Mouse (Mus musculus): ENCODE results near the gene Ctbp2.

The Ctbp2 gene

GRCm38 (mm10) chr7:133088411-133088810 lies 35.7 kb downstream of the Ctbp2 start:
- no peak for DNase-seq (ENCODE audit: low read depth, low spot score)

GRCm38 (mm10) chr7:133085408-133085807 lies 38.7 kb downstream of the Ctbp2 start:
- DNase-seq (ENCODE audit: low read depth, low spot score) = no peak

DNA sequence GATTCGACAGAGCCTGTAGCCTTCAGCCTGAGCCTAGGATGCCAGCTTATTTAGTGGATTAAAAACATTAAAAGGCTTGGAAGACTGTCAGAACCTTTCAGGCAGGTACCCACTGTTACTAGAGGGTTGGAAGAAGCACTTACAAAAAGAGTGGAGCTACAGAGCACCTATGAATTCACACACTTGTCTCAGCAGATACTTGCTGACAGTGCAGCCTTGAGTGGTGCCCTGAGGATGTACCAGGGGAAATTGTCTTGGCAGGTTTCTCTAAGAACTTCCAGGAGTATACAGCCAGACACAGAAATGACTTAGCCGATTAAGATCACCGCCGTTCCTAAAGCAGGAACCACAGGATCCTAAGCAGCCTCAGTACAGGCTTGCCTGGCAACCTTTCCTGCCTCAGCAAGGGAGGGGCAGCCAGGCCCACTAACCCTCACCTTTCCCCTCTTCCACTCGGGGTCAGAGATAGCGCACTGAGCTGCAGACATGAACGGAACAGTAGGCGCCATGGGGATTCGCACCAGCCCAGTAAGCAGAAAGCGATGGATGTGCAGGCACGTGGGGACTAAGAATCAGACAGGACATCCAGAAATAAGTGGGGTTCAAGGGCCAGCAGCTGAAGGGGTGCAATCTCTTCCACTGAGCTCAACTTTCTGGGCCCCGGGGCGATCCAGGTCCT lies 40.1 kb downstream of the Ctbp2 start:
- no peak for DNase-seq (ENCODE audit: low read depth, low spot score)

DNA sequence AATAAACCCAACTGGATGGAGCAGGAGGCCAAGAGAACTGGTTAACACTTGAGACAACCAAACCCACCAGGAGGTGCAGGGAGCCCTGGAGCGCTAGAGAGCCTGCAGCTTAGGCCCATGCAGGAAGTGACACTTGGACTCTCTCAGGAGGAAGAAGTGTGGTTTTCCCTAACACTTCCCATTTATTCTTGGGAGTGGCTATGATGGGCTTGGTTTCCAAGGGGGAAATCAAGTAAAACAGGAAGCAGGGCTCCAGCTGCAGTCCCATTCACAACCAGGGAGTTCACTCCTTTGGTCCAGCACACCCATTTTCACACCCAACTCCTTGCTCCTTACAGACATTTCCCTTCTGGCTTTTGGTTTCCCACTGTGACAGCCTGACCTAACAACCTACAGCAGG lies 45.2 kb downstream of the Ctbp2 start:
- DNase-seq (ENCODE audit: low read depth, low spot score) = no peak

DNA sequence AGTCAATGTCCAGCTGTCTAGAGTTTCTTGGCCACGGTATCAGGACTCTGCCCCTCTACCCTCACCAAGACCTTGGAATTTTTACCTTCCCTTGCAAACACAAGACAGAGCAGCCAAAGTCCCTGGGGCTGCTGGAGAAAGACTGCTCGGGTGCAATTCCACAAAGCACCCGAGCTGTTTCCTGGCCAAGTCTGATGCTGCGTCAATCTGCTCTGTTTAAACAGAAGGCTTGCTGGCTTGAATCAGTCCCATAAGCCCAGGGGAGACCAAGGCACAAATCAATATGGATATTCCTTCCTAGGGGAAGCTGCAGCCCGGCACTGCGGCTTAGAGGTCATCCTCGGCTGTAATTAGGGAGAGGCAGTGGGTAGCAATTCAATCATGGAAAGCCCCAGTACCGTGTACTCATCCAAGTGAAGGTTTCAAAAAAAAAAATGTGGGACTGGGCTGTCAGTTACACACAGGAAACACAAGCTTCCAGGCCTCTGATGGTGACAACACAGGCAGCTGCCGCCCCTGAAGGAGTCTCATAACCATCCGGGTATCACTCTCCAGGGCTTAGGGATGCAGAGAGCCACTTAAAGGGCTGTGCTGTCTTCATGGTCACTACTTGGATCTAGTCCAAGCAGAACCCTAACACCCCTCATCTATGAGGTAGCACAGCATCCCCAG lies 49.6 kb downstream of the Ctbp2 start:
- DNase-seq (ENCODE audit: low read depth, low spot score) = no peak

- no peak for DNase-seq (ENCODE audit: low read depth, low spot score)
Observed at GRCm38 (mm10) chr7:133073147-133073651, 51.0 kb downstream of the Ctbp2 start.

- DNase-seq (ENCODE audit: low read depth, low spot score) = no peak
Observed at GRCm38 (mm10) chr7:133072535-133072934, 51.6 kb downstream of the Ctbp2 start.

- no peak for DNase-seq (ENCODE audit: low read depth, low spot score)
Observed at GRCm38 (mm10) chr7:133067321-133067841, 56.8 kb downstream of the Ctbp2 start.

DNA sequence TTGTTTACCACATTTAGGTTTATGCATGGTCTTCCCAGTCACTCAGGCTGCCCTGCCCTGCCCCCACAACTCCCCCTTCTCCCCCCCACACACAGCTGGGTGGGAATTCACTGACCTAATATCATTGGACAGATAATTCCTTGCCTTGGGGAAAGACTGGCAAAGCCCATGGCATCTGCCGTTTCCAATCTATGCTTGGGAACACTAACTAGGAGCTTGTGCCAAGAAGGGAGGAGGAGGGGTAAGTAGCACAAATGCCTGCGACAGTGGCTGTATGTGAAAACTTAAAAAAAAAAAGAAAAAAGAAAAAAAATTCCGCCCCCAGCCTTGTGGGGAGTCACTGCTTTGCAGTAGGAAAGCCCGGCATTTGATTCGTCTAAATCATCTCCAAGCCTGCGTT lies 57.4 kb downstream of the Ctbp2 start:
- no peak for DNase-seq (ENCODE audit: low read depth, low spot score)

GRCm38 (mm10) chr7:133062055-133062454 lies 62.1 kb downstream of the Ctbp2 start:
- no peak for DNase-seq (ENCODE audit: low read depth, low spot score)

DNA sequence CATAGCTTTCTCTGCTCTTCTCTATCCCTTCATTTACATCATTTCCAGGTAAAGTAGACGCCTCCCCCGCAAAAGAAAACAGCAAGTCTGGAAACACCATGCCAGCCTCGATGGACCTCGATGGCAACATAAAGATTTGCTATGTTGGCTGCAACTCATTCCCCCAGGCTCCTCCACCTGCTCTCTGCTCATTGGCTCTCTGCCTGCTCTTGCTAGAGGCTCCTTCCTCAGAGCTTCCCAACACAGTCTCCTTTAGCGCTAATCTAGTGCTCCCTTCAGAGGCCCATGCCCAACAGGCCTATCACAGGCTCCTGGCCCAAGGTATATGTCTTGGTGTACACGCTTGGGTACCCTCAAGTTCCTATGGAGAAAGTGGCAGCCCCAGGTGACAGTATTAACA lies 64.0 kb downstream of the Ctbp2 start:
- DNase-seq (ENCODE audit: low read depth, low spot score) = no peak

- no peak for DNase-seq (ENCODE audit: low read depth, low spot score)
Observed at GRCm38 (mm10) chr7:133059517-133060104, 64.5 kb downstream of the Ctbp2 start.

DNA sequence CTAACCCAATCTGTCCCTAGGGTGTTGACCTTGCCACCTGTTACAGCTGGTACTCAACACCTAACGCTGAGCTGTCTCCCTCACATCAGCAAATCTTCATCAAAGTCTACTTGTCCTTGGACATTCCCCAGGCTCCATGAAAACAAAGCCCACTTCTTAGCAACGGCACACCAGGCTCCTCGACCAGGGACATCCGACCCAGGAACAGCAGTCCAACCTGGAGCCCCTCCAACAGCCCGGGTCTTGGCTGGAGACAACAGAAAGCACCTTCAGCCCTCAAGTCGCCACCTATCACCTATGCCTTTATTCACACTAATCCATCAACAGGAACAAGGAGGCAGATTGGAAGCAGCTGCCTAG lies 65.0 kb downstream of the Ctbp2 start:
- no peak for DNase-seq (ENCODE audit: low read depth, low spot score)

DNA sequence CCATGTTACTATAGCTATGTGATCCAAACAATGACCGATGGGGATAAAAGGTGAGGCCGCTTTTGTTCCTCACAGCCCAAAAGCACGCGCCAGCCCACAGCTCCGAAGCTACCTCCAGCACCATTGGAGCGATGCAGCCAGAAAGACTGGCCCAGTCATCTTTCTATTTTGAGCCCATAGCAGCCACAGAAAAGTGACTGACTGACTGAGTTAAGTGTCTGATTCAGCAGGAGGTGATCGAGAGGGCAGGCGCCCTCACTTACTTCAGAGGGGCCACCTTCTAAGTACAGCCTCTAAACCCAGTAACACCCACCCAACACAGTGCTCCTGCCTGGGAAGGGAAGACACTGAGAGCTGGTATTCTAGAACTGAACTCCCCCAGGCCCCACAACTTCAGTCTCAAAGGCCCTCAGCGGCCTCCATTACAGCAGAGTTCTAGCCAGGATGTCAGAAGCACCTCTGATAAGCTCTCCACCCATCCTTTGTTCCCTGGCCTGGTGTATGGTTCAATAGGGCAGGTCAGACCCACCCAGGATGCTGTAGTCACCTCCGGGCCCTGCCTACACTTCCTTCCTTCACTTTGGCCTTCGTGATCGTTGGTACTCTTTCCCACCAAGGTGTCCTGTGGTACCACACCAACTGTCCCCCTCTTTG lies 65.5 kb downstream of the Ctbp2 start:
- no peak for DNase-seq (ENCODE audit: low read depth, low spot score)

- no peak for DNase-seq (ENCODE audit: low read depth, low spot score)
Observed at GRCm38 (mm10) chr7:133056924-133057323, 67.2 kb downstream of the Ctbp2 start.

- DNase-seq (ENCODE audit: low read depth, low spot score) = no peak
Observed at GRCm38 (mm10) chr7:133054486-133054885, 69.7 kb downstream of the Ctbp2 start.

DNA sequence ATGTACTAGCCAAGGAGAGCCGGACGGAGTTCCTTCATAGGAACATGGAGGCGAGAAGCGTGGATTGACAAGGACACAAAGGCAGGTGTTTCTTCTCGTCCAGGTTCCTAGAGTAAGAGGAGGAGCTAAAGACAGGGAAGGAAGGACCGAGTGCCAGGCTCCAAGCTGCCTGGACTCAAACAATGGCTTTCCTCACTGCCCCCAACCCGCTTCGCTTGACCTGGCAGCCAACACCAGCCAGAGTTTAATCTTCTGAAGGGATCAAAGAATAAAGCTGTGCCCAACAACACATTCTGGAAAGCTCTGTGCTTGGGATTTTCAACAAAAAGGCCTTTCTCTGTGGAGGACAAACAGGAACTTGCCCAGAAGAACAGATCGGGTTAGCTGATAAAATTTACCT lies 70.4 kb downstream of the Ctbp2 start:
- DNase-seq (ENCODE audit: low read depth, low spot score) = no peak

- no peak for DNase-seq (ENCODE audit: low read depth, low spot score)
Observed at GRCm38 (mm10) chr7:133052819-133053218, 71.3 kb downstream of the Ctbp2 start.

DNA sequence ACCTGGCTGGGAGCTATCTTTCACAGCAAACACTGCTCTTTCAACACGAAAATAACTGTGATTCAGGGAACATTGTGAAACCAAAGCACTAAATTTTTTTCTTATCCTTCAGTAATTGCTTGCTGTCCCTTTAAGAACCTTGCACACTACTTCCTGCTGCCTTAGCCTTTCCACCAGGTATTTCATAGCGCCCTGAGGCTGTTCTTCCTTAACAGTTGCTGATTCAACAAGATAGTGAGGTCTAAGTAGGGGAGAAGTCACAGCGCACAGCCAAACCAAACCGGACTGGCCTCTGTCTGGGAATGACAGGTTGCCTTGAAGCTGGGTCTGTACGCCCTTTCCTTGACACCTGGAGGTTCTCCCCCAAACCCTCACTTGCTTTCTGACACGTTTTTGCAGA lies 73.5 kb downstream of the Ctbp2 start:
- DNase-seq (ENCODE audit: low read depth, low spot score) = no peak

GRCm38 (mm10) chr7:133048085-133048630 lies 76.0 kb downstream of the Ctbp2 start:
- DNase-seq (ENCODE audit: low read depth, low spot score) = no peak

DNA sequence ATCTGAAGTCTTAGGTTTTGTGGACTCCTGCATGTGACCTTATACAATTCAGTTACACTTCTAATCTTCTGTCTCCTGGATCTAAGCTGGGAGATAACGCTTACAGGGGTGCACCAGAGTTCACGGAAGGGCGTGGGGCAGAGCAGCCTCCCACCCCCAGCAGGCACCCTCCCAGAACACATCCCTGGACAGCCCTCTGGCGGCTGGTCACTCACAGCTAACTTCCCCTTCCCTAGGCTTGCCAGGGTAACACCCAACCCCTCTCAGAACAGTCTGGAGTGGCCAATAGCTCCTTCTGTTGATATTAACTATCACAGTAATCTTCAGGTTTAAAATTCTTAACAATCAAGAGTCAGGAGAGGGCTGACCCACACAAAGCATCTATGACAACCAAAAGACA lies 76.9 kb downstream of the Ctbp2 start:
- no peak for DNase-seq (ENCODE audit: low read depth, low spot score)

DNA sequence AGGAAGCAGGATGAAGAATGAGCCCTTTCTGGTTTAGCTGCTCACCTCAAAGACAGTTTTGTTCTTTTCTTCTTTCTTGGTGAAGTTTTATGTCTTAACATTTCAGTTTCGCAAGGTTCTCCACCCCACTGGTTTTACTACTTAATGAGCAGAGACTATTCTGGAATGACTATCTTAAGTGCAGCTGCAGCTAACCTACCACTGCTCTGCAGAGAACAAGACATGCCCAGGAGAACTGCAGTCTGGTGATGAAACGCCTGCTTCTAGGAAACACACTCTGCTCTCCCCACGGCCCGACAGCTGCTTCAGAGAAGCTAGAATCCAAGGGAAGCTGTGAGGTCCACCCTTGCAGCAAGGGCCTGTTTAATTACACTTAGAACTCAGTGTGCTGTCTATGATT lies 79.4 kb downstream of the Ctbp2 start:
- DNase-seq (ENCODE audit: low read depth, low spot score) = no peak

Measured in c-Kit-negative CD71-positive TER-119-positive erythroid progenitor cells, embryonic 14.5 days (primary cell).